Mouse (Mus musculus) c-Kit-positive CD71-positive TER-119-positive erythroid progenitor cells, embryonic 14.5 days (primary cell): ENCODE results near the gene Mettl8.

Experiments
- DNase-seq: peaks from one replicate; pipeline ENCODE4 v3.0.0-alpha.2; 2013; ENCODE audit warnings: low spot score

The Mettl8 gene

GRCm38 (mm10) chr2:70989201-70990191 lies 65.9 kb downstream of the Mettl8 start:
- DNase-seq, result no peak

- no peak for DNase-seq
Observed at GRCm38 (mm10) chr2:70978271-70978670, 77.1 kb downstream of the Mettl8 start.

GRCm38 (mm10) chr2:70974769-70975168 lies 80.6 kb downstream of the Mettl8 start:
- DNase-seq, result no peak

GRCm38 (mm10) chr2:70972795-70973518 lies 82.4 kb downstream of the Mettl8 start:
- no peak for DNase-seq

GRCm38 (mm10) chr2:70970158-70970741 lies 85.1 kb downstream of the Mettl8 start:
- no peak for DNase-seq

GRCm38 (mm10) chr2:70968305-70968704 lies 87.1 kb downstream of the Mettl8 start:
- no peak for DNase-seq

GRCm38 (mm10) chr2:70967216-70967615 lies 88.2 kb downstream of the Mettl8 start:
- DNase-seq, result no peak

- no peak for DNase-seq
Observed at GRCm38 (mm10) chr2:70964809-70965208, 90.6 kb downstream of the Mettl8 start.

GRCm38 (mm10) chr2:70962921-70963320 lies 92.5 kb downstream of the Mettl8 start:
- DNase-seq, result no peak

GRCm38 (mm10) chr2:70961086-70961941 lies 94.1 kb downstream of the Mettl8 start:
- no peak for DNase-seq

GRCm38 (mm10) chr2:70960090-70960489 lies 95.3 kb downstream of the Mettl8 start:
- DNase-seq, result no peak

- DNase-seq, result no peak
Observed at GRCm38 (mm10) chr2:70959337-70959736, 96.0 kb downstream of the Mettl8 start.

- no peak for DNase-seq
Observed at GRCm38 (mm10) chr2:70958536-70958935, 96.8 kb downstream of the Mettl8 start.

- peak; percentile 23 for DNase-seq
Observed at GRCm38 (mm10) chr2:70953616-70954015, 101.8 kb downstream of the Mettl8 start.

- DNase-seq, result no peak
Observed at GRCm38 (mm10) chr2:70951944-70952343, 103.4 kb downstream of the Mettl8 start.

GRCm38 (mm10) chr2:70944511-70945305 lies 110.7 kb downstream of the Mettl8 start:
- DNase-seq, result no peak

GRCm38 (mm10) chr2:70940826-70941225 lies 114.6 kb downstream of the Mettl8 start:
- DNase-seq, result no peak

- peak; percentile 51 for DNase-seq
Observed at GRCm38 (mm10) chr2:70938844-70939494, 116.4 kb downstream of the Mettl8 start.

GRCm38 (mm10) chr2:70934772-70935171 lies 120.6 kb downstream of the Mettl8 start:
- DNase-seq, result no peak

- no peak for DNase-seq
Observed at GRCm38 (mm10) chr2:70933516-70933915, 121.9 kb downstream of the Mettl8 start.
